Mouse (Mus musculus) neural tube, embryonic 14.5 days (tissue): ENCODE measurements around the gene Trp53i11. TPM values are rescaled to one million over a fixed set of nuclear protein-coding genes. Genes with fewer than 3 reads are reported as not detected.

Source experiments
- ATAC-seq: fragments of 200-750 bp; cut with Nextera tagmentation; 2 replicates; pipeline ENCODE4 v1.8.0; 2017; ENCODE audit warnings: low read depth, mild to moderate bottlenecking, moderate TSS enrichment, moderate library complexity
- H3K27ac ChIP-seq: fragments of 300-500 bp; sonication (generic); 2 replicates; pipeline ENCODE4 v1.5.1; 2014; ENCODE audit warnings: low read depth, mild to moderate bottlenecking, control low read depth, low read length, moderate library complexity, mixed read lengths
- H3K27me3 ChIP-seq: fragments of 300-500 bp; sonication (generic); 2 replicates; pipeline ENCODE4 v1.6.1; 2014; ENCODE audit warnings: low read length; ENCODE audit not compliant: control insufficient read depth, insufficient read depth
- H3K36me3 ChIP-seq: fragments of 300-500 bp; sonication (generic); 2 replicates; pipeline ENCODE4 v1.6.1; 2014; ENCODE audit warnings: low read length, mixed read lengths; ENCODE audit not compliant: control insufficient read depth, insufficient read depth
- H3K4me1 ChIP-seq: fragments of 300-500 bp; sonication (generic); 2 replicates; pipeline ENCODE4 v1.6.1; 2014; ENCODE audit warnings: low read length; ENCODE audit not compliant: control insufficient read depth, insufficient read depth
- H3K4me2 ChIP-seq: fragments of 300-500 bp; sonication (generic); 2 replicates; pipeline ENCODE4 v1.6.1; 2014; ENCODE audit warnings: mild to moderate bottlenecking, low read depth, low read length, control low read depth
- H3K4me3 ChIP-seq: fragments of 300-500 bp; sonication (generic); 2 replicates; pipeline ENCODE4 v1.5.1; 2014; ENCODE audit warnings: low read depth, low read length, control low read depth, mixed read lengths
- H3K9ac ChIP-seq: fragments of 300-500 bp; sonication (generic); replicated peaks from 2 replicates; pipeline ENCODE4 v1.6.1; 2014; ENCODE audit warnings: low read depth, mild to moderate bottlenecking, control low read depth, low read length, mixed read lengths
- H3K9me3 ChIP-seq: fragments of 300-500 bp; sonication (generic); 2 replicates; pipeline ENCODE4 v1.6.1; 2016; ENCODE audit warnings: low read length; ENCODE audit not compliant: control insufficient read depth
- WGBS: fragments of 180-500 bp; shearing (Covaris S2); extraction: QIAGEN DNeasy Blood & Tissue Kit; methylation state at CpG from one replicate; pipeline ENCODE4 v1.1.7; 2014; 5-methylcytosine and 5-hydroxymethylcytosine counted together
- polyA plus RNA-seq: library from polyadenylated mRNA; unstranded; fragments of >200 nt; fragmentation: Nextera tagmentation; extraction: Ambion mirVana; gene quantifications from 2 replicates; pipeline ENCODE4 v1.2.1, GENCODE M21; 2014

Trp53i11 gene
- 82.7 and 114 TPM in 2 replicates for polyA plus RNA-seq

- Histone ChIP-seq H3K4me2 (peak within 1 kb of the TSS; percentile 77), H3K27ac (peak within 1 kb of the TSS; percentile 90), H3K9ac (peak within 1 kb of the TSS; percentile 99), H3K4me1 (peaks cover 37% of the 10 kb centered on the region), H3K4me3 (peak within 1 kb of the TSS; percentile 92), H3K36me3 (no peaks in the 10 kb centered on the region), H3K27me3 (no peaks in the 10 kb centered on the region), H3K9me3 (no peaks in the 10 kb centered on the region)
- WGBS: under 1% methylated on average over 36 of the region's 69 CpGs
- ATAC-seq: peak; percentile 85
Observed at GRCm38 (mm10) chr2:93187323-93187996, at the start of gene Trp53i11. Gene Trp53i11 (plus strand): TSS chr2:93187548.

GRCm38 (mm10) chr2:93139476-93139875, 47.9 kb upstream of the Trp53i11 start:
- ATAC-seq: no peak
- no peaks in the 10 kb centered on the region for H3K36me3 ChIP-seq
- WGBS: 92% methylated on average over 7 of the region's 7 CpGs

GRCm38 (mm10) chr2:93141329-93141728, 46.0 kb upstream of the Trp53i11 start:
- Histone ChIP-seq H3K27me3 (no peaks in the 10 kb centered on the region), H3K9ac (no peak overlapping the region), H3K36me3 (no peaks in the 10 kb centered on the region), H3K9me3 (no peaks in the 10 kb centered on the region), H3K27ac (no peak overlapping the region), H3K4me3 (no peak overlapping the region), H3K4me1 (no peaks in the 10 kb centered on the region; the same call in 1 of the 2 replicates), H3K4me2 (no peak overlapping the region)
- ATAC-seq: no peak
- 64% methylated on average over 3 of the region's 3 CpGs for WGBS

More at GRCm38 (mm10) chr2:93139476-93139875, 47.9 kb upstream of the Trp53i11 start:
- no peaks in the 10 kb centered on the region; the same call in 1 of the 2 replicates for H3K4me1 ChIP-seq
- no peak overlapping the region for H3K4me2 ChIP-seq
- H3K9ac ChIP-seq: no peak overlapping the region
- H3K9me3 ChIP-seq: no peaks in the 10 kb centered on the region
- no peak overlapping the region for H3K4me3 ChIP-seq
- no peaks in the 10 kb centered on the region for H3K27me3 ChIP-seq
- no peak overlapping the region for H3K27ac ChIP-seq

GRCm38 (mm10) chr2:93142616-93143015, 44.7 kb upstream of the Trp53i11 start:
- Histone ChIP-seq H3K27ac (no peak overlapping the region), H3K27me3 (no peaks in the 10 kb centered on the region), H3K4me3 (no peak overlapping the region), H3K9ac (no peak overlapping the region), H3K36me3 (no peaks in the 10 kb centered on the region), H3K4me1 (no peaks in the 10 kb centered on the region; the same call in 1 of the 2 replicates), H3K4me2 (no peak overlapping the region), H3K9me3 (no peaks in the 10 kb centered on the region)
- ATAC-seq: no peak
- 68% methylated on average over 7 of the region's 7 CpGs for WGBS

- no peak overlapping the region for H3K9ac ChIP-seq
- no peaks in the 10 kb centered on the region; the same call in 1 of the 2 replicates for H3K4me1 ChIP-seq
- H3K9me3 ChIP-seq: no peaks in the 10 kb centered on the region
- H3K36me3 ChIP-seq: no peaks in the 10 kb centered on the region
- H3K4me3 ChIP-seq: no peak overlapping the region
- no peak for ATAC-seq
- no peaks in the 10 kb centered on the region for H3K27me3 ChIP-seq
- 92% methylated on average over 3 of the region's 3 CpGs for WGBS
- no peak overlapping the region for H3K4me2 ChIP-seq
- no peak overlapping the region for H3K27ac ChIP-seq
Observed at GRCm38 (mm10) chr2:93144126-93144525, 43.2 kb upstream of the Trp53i11 start.

- Histone ChIP-seq H3K4me3 (no peak overlapping the region), H3K4me1 (no peaks in the 10 kb centered on the region), H3K9ac (no peak overlapping the region), H3K27me3 (no peaks in the 10 kb centered on the region), H3K27ac (no peak overlapping the region), H3K36me3 (no peaks in the 10 kb centered on the region), H3K4me2 (no peak overlapping the region), H3K9me3 (no peaks in the 10 kb centered on the region)
- ATAC-seq: no peak
- WGBS: 59% methylated on average over 2 of the region's 2 CpGs
Observed at GRCm38 (mm10) chr2:93150009-93150408, 37.3 kb upstream of the Trp53i11 start.

- Histone ChIP-seq H3K27me3 (no peaks in the 10 kb centered on the region), H3K4me3 (no peak overlapping the region), H3K4me2 (no peak overlapping the region), H3K9ac (no peak overlapping the region), H3K36me3 (no peaks in the 10 kb centered on the region), H3K4me1 (no peaks in the 10 kb centered on the region), H3K27ac (no peak overlapping the region), H3K9me3 (no peaks in the 10 kb centered on the region)
- ATAC-seq: no peak
- WGBS: 74% methylated on average over 9 of the region's 9 CpGs
Observed at GRCm38 (mm10) chr2:93150673-93151450, 36.5 kb upstream of the Trp53i11 start.

GRCm38 (mm10) chr2:93152191-93152601, 35.2 kb upstream of the Trp53i11 start:
- H3K36me3 ChIP-seq: no peaks in the 10 kb centered on the region
- H3K4me1 ChIP-seq: no peaks in the 10 kb centered on the region
- ATAC-seq: no peak
- no peaks in the 10 kb centered on the region for H3K27me3 ChIP-seq
- H3K4me3 ChIP-seq: no peak overlapping the region
- H3K9ac ChIP-seq: no peak overlapping the region
- H3K4me2 ChIP-seq: no peak overlapping the region
- no peaks in the 10 kb centered on the region for H3K9me3 ChIP-seq
- WGBS: 83% methylated on average over 6 of the region's 6 CpGs
- no peak overlapping the region for H3K27ac ChIP-seq

GRCm38 (mm10) chr2:93152883-93153491, 34.4 kb upstream of the Trp53i11 start:
- H3K4me2 ChIP-seq: no peak overlapping the region
- H3K9me3 ChIP-seq: no peaks in the 10 kb centered on the region
- H3K27me3 ChIP-seq: no peaks in the 10 kb centered on the region
- no peak overlapping the region for H3K9ac ChIP-seq
- H3K4me3 ChIP-seq: no peak overlapping the region
- H3K36me3 ChIP-seq: no peaks in the 10 kb centered on the region
- ATAC-seq: no peak
- H3K27ac ChIP-seq: no peak overlapping the region
- 77% methylated on average over 7 of the region's 7 CpGs for WGBS
- no peaks in the 10 kb centered on the region for H3K4me1 ChIP-seq
